Mouse (Mus musculus) liver, embryonic 13.5 days (tissue): ENCODE results near the gene Zmiz1. TPM values are rescaled to one million over a fixed set of nuclear protein-coding genes. Genes with fewer than 3 reads are reported as not detected.

Source experiments
- ATAC-seq: fragments of 200-750 bp; cut with Nextera tagmentation; 2 replicates; pipeline ENCODE4 v1.8.0; 2017; ENCODE audit warnings: low read depth, mild to moderate bottlenecking, moderate number of reproducible peaks, moderate library complexity
- DNase-seq: peaks from one replicate; pipeline ENCODE4 v3.0.0; 2022
- H3K27ac ChIP-seq: fragments of 300-500 bp; sonication (generic); 2 replicates; pipeline ENCODE4 v1.5.1; 2015; ENCODE audit warnings: moderate library complexity, mild to moderate bottlenecking, inconsistent platforms
- H3K27me3 ChIP-seq: fragments of 300-500 bp; sonication (generic); 2 replicates; pipeline ENCODE4 v1.6.1; 2015; ENCODE audit warnings: mild to moderate bottlenecking, inconsistent platforms
- H3K36me3 ChIP-seq: fragments of 300-500 bp; sonication (generic); 2 replicates; pipeline ENCODE4 v1.6.1; 2015; ENCODE audit warnings: mild to moderate bottlenecking, inconsistent platforms
- H3K4me1 ChIP-seq: fragments of 300-500 bp; sonication (generic); replicated peaks from 2 replicates; pipeline ENCODE4 v1.6.1; 2015; ENCODE audit warnings: inconsistent platforms
- H3K4me2 ChIP-seq: fragments of 300-500 bp; sonication (generic); 2 replicates; pipeline ENCODE4 v1.6.1; 2015; ENCODE audit warnings: inconsistent platforms, mild to moderate bottlenecking, moderate library complexity
- H3K4me3 ChIP-seq: fragments of 300-500 bp; sonication (generic); replicated peaks from 2 replicates; pipeline ENCODE4 v1.5.1; 2015; ENCODE audit warnings: mild to moderate bottlenecking, inconsistent platforms
- H3K9ac ChIP-seq: fragments of 300-500 bp; sonication (generic); 2 replicates; pipeline ENCODE4 v1.6.1; 2015; ENCODE audit warnings: mild to moderate bottlenecking, inconsistent platforms
- H3K9me3 ChIP-seq: fragments of 300-500 bp; sonication (generic); replicated peaks from 2 replicates; pipeline ENCODE4 v1.6.1; 2016; ENCODE audit warnings: inconsistent platforms
- WGBS: fragments of 180-500 bp; shearing (Covaris S2); methylation state at CpG from one replicate; pipeline ENCODE4 v1.1.7; 2015; ENCODE audit not compliant: insufficient replicate concordance; 5-methylcytosine and 5-hydroxymethylcytosine counted together
- polyA plus RNA-seq: library from polyadenylated mRNA; unstranded; fragments of >200 nt; fragmentation: Nextera tagmentation; extraction: Ambion mirVana; gene quantifications from 2 replicates; pipeline ENCODE4 v1.2.1, GENCODE M21; 2015

The Zmiz1 gene
- 4.5 TPM in 2 replicates for polyA plus RNA-seq

DNA sequence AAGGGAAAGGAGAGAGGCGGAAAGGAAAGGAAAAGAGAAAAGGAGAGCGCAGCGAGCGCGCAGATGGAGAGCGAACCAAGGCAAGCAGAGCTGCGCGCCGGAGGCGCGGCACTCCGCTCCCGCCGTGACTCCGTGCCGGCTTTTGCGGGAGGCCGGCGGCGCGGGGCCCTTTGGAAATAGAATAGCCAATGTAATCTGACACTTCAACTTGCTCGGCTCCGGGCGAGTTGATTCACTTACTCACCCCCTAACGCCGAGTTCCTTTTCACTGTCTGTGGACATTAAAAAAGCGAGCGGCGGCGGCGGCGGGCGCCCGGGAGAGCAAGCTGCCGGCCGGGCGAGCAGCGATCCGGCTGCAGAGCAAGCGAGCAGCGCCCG is at the start of gene Zmiz1:
Gene Zmiz1 (plus strand): TSS at position 170 of the 378 bp plus-strand sequence.
- Histone ChIP-seq H3K9me3 (no peaks in the 10 kb centered on the region), H3K27ac (peak within 1 kb of the TSS; percentile 92), H3K27me3 (peaks cover 83% of the 10 kb centered on the region), H3K9ac (peak within 1 kb of the TSS; percentile 81), H3K4me2 (peak within 1 kb of the TSS; percentile 98), H3K36me3 (no peaks in the 10 kb centered on the region), H3K4me1 (peaks cover 73% of the 10 kb centered on the region), H3K4me3 (peak within 1 kb of the TSS; percentile 78)
- DNase-seq = peak; percentile 72
- ATAC-seq = peak; percentile 56
- under 1% methylated on average over 42 of the region's 42 CpGs for WGBS

DNA sequence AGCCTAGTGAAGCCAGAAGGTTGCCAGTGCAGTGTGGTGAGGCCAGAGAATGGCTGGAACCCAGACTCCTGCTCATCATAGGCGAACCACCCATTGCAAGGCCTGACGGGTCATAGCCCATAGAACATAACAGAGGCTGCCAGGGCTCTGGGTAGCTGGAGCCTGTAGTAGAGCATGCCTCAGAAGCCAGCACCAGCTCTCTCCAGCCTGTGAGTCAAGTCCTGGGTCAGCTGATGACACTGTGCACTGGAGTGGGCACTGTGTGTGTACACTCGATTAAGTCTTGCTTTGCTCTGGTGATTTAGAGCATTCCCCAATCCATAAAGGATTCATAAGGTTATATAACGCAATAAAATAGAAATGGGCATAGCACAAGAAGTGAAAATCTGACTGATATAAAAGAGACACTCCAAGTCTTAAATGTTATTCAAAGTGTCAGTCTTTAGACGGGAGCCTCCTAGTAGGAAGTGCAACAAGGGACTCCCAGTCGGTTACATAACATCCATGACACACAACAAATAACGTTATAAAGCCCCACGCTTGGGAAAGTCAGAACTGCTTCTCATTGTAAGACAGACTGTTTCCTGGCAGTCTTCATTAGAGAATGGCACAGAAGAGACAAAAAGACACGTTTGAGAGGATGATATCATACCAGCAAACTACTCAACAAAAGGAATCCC is 47.0 kb upstream of the Zmiz1 start:
- no peaks in the 10 kb centered on the region for H3K9me3 ChIP-seq
- no peak for ATAC-seq
- 70% methylated on average over 9 of the region's 9 CpGs for WGBS
- H3K36me3 ChIP-seq = no peaks in the 10 kb centered on the region
- H3K4me1 ChIP-seq = 0 out of 2 replicates have a peak, but pooled peaks cover 3% of the 10 kb centered on the region
- DNase-seq = no peak
- H3K9ac ChIP-seq = no peak overlapping the region
- no peak overlapping the region for H3K4me2 ChIP-seq
- H3K4me3 ChIP-seq = no peak overlapping the region
- no peak overlapping the region for H3K27ac ChIP-seq
- H3K27me3 ChIP-seq = no peaks in the 10 kb centered on the region

DNA sequence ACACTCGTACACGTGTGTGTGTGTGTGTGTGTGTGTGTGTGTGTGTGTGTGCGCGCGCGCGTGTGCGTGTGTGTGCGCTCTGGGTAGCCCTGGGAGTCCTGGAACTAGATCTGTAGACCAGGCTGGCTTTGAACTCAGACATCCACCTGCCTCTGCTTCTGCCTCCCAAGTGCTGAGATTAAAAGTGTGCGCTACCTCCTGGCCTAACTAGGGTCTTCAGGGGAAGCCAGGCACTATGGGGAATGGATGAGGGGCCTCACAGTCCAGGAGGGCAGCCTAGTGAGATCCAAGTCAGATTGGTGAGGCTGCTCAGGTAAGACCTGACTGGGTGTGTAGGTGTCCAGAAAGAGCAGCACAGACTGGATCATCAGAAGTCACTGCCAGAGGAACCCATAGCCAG is 46.2 kb upstream of the Zmiz1 start:
- no peak overlapping the region for H3K4me3 ChIP-seq
- no peak overlapping the region for H3K4me2 ChIP-seq
- H3K27ac ChIP-seq = no peak overlapping the region
- H3K9ac ChIP-seq = no peak overlapping the region
- 90% methylated on average over 10 of the region's 10 CpGs for WGBS
- H3K4me1 ChIP-seq = 0 out of 2 replicates have a peak, but pooled peaks cover 3% of the 10 kb centered on the region
- H3K27me3 ChIP-seq = no peaks in the 10 kb centered on the region
- no peaks in the 10 kb centered on the region for H3K36me3 ChIP-seq
- DNase-seq = no peak
- no peaks in the 10 kb centered on the region for H3K9me3 ChIP-seq
- ATAC-seq = no peak

DNA sequence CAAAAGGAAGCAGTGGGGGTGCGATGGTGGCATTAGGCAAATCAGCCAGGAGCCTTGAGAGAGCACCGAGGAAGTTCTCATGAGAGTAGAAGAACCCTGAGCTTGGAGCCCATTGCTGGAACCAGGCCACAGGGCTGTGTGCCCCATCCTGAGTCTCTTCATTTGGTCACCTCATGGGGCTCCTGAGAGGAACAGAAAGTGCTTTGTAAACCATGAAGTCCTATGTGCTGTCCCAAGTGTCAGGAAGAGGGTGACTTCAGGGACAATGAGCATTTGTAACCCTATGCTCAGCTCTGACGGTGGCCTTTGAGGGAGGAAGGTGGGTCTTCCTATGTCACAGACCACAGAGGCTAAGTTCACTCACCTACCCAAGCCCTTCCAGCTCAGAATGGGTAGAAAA is 45.5 kb upstream of the Zmiz1 start:
- DNase-seq (no peak), ATAC-seq (no peak)
- 0 out of 2 replicates have a peak, but pooled peaks cover 3% of the 10 kb centered on the region for H3K4me1 ChIP-seq
- H3K4me2 ChIP-seq = no peak overlapping the region
- H3K27ac ChIP-seq = no peak overlapping the region; the same call in 1 of the 2 replicates
- no peak overlapping the region for H3K4me3 ChIP-seq
- 64% methylated on average over 3 of the region's 3 CpGs for WGBS
- no peaks in the 10 kb centered on the region for H3K36me3 ChIP-seq
- no peak overlapping the region for H3K9ac ChIP-seq
- H3K9me3 ChIP-seq = no peaks in the 10 kb centered on the region
- H3K27me3 ChIP-seq = no peaks in the 10 kb centered on the region

DNA sequence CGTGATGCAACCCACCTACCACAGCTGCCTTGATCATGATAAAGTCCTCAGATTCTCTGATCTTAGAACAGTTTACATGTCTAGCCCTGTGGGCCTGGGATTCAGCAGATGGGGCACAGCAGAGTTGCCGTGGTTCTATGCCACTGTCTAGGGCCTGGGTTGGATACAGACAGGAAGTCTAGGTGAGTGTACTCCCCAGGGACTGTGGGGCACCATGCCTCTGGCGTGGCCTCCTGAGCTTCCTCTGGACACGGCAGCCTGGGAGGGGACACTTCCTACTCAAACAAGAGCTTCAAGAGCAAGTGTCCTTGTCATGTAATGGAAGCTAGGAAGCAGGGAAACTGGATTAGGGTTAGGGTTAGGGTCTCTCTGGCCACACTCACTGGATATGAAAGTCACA is 44.9 kb upstream of the Zmiz1 start:
- H3K4me2 ChIP-seq = no peak overlapping the region
- WGBS = 40% methylated on average over 4 of the region's 4 CpGs
- no peaks in the 10 kb centered on the region for H3K27me3 ChIP-seq
- no peak overlapping the region for H3K9ac ChIP-seq
- no peak overlapping the region for H3K27ac ChIP-seq
- no peak overlapping the region for H3K4me3 ChIP-seq
- H3K9me3 ChIP-seq = no peaks in the 10 kb centered on the region
- ATAC-seq (no peak), DNase-seq (no peak)
- H3K36me3 ChIP-seq = no peaks in the 10 kb centered on the region
- H3K4me1 ChIP-seq = 0 out of 2 replicates have a peak, but pooled peaks cover 3% of the 10 kb centered on the region

DNA sequence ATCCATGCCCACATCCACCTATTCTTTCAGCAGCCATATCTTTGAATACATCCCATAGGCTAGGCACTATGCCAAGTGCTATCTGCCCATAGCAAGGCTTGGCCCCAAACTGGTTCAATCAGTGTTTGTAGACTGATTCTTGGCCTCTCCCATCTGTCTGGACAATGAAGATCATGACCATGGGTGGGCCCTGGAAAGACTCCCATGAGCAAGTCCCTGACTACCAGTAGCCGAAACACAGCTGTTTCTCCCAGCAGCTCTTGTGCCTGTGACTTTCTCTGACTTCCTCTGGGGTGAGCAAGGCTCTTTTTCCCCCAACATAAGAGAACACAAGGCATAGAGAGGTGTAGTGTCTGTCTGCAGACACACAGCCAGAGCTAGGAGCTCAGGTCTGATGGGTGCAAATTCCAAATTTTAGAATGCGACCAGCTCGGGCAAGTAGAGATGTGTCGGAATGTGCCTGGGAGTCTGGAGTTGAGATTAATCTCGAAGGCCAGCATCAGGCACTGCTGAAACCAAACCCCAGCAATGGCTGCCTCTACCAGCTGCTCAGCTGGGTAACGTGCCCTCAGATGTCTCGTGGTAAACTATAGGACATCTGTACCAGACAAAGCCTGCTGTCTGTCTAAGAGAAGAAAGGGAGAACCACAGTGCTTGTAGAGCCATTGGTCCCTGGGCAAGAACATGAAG is 38.8 kb upstream of the Zmiz1 start:
- Histone ChIP-seq H3K9me3 (no peaks in the 10 kb centered on the region), H3K9ac (no peak overlapping the region), H3K27ac (no peak overlapping the region), H3K4me2 (no peak overlapping the region), H3K4me3 (no peak overlapping the region), H3K27me3 (peaks cover 4% of the 10 kb centered on the region; the same call in 1 of the 2 replicates), H3K36me3 (no peaks in the 10 kb centered on the region), H3K4me1 (peaks cover 51% of the 10 kb centered on the region)
- 82% methylated on average over 7 of the region's 7 CpGs for WGBS
- no peak for ATAC-seq
- no peak for DNase-seq

DNA sequence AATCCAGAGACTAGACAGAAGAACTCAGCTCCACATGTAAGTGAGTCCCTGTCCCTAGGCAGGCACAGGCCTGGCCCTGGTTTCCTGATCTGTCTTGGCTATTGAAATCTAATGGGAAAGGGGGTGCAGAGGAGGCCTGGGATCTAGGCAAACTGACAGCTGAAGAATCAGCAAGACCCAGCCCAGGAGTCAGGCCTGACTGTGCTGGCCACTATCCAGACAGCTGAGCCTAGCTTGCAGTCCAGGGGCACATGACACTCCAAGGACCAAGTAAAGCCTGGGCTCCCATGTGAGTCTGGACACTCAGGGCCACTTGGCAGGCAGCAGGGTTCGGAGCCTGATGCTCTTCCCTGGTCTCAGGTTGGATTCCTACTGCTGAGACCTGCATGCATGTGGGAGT is 38.0 kb upstream of the Zmiz1 start:
- Histone ChIP-seq H3K4me2 (no peak overlapping the region), H3K27ac (no peak overlapping the region), H3K4me1 (peaks cover 54% of the 10 kb centered on the region), H3K4me3 (no peak overlapping the region), H3K36me3 (no peaks in the 10 kb centered on the region), H3K9ac (no peak overlapping the region), H3K27me3 (peaks cover 10% of the 10 kb centered on the region; the same call in 1 of the 2 replicates), H3K9me3 (no peaks in the 10 kb centered on the region)
- 85% methylated on average over 1 of the region's 1 CpGs for WGBS
- no peak for ATAC-seq
- no peak for DNase-seq

DNA sequence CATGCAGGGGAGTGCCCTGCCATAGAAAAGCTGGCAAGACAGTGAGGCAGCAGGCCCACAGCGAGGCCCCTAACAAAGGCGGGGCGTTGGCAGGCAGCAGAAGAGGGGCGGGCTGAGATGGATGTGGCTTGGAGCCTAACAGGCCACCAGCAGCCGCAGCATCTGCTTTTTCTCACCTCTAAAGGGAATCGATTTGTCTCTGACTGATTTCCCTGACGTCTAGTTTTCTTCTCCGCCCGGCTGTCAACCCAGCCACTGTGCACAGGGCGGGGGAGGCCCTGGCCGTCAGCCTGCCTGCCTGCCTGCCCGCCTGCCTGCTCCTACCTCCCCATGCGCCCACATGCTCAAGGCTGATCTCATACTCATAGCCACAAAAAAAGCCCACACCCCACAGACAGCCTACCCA is 37.4 kb upstream of the Zmiz1 start:
- DNase-seq (no peak), ATAC-seq (no peak)
- H3K9me3 ChIP-seq = no peaks in the 10 kb centered on the region
- H3K27ac ChIP-seq = no peak overlapping the region; the same call in 1 of the 2 replicates
- WGBS = 42% methylated on average over 13 of the region's 13 CpGs
- no peak overlapping the region for H3K4me2 ChIP-seq
- no peak overlapping the region for H3K9ac ChIP-seq
- peaks cover 12% of the 10 kb centered on the region for H3K27me3 ChIP-seq
- peaks cover 54% of the 10 kb centered on the region for H3K4me1 ChIP-seq
- H3K36me3 ChIP-seq = no peaks in the 10 kb centered on the region
- no peak overlapping the region for H3K4me3 ChIP-seq

DNA sequence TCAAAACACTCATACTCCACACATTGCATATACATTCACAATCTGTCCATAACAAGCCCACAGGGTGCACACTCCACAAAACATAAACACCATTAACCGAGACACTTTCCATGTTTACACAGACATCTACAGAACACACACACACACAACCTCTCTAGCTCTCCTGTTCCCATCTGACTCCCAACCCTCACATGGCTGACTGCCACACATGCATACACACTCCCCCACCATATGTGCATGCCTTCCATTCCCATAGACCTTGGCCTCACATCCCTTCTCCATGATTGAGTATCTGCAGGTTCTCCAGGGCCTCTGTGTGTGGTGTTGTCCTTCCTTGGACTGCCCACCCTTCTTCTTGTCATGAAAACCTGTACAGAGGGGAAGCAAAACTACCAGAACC is 36.0 kb upstream of the Zmiz1 start:
- peaks cover 54% of the 10 kb centered on the region for H3K4me1 ChIP-seq
- no peak overlapping the region for H3K9ac ChIP-seq
- H3K9me3 ChIP-seq = no peaks in the 10 kb centered on the region
- 75% methylated on average over 1 of the region's 1 CpGs for WGBS
- no peaks in the 10 kb centered on the region for H3K36me3 ChIP-seq
- no peak overlapping the region for H3K4me2 ChIP-seq
- no peak overlapping the region for H3K4me3 ChIP-seq
- DNase-seq (no peak), ATAC-seq (no peak)
- no peak overlapping the region for H3K27ac ChIP-seq
- H3K27me3 ChIP-seq = peaks cover 12% of the 10 kb centered on the region

DNA sequence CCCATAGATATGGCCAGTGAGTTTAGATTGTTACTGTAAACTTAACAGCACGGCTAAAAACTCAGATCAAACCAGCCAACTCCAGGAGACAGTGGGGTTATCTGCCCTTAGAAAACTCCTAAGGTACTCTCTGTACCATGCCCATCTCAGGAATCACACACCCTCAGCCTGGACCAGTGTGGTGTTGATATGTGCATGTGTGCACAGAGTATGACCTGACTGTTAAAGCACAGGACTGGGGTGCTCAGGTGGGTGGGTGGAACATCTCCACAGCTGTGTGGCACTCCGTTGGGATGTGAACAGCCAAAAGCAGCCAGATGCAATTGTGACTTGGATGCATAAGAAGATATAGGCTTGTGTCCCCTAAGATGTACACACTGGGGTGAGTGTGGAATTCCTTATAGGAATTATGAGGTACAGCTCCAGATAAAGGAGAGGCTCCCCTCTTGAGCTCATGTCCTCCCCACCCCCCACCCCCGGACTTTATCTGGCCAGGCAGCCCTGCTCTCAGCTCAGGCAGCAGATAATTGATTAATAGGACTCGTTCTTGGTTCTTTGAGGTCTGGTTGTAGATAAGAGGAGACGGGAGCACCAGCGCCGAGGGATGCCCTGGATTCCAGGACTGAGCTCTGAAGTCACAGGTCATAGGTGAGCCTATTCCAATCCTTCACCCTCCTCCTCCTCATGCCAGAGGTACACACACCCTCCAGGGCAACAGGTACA is 35.1 kb upstream of the Zmiz1 start:
- H3K9ac ChIP-seq = no peak overlapping the region
- whole genome bisulfite sequencing = 16% methylated on average over 7 of the region's 7 CpGs
- H3K9me3 ChIP-seq = no peaks in the 10 kb centered on the region
- ATAC-seq (peak; percentile 78), DNase-seq (peak; percentile 21)
- H3K36me3 ChIP-seq = no peaks in the 10 kb centered on the region
- H3K27ac ChIP-seq = peak overlapping the region; percentile 4; the same call in 1 of the 2 replicates
- H3K4me1 ChIP-seq = peaks cover 54% of the 10 kb centered on the region
- no peak overlapping the region for H3K4me3 ChIP-seq
- peaks cover 12% of the 10 kb centered on the region for H3K27me3 ChIP-seq
- peak overlapping the region; percentile 11 for H3K4me2 ChIP-seq

DNA sequence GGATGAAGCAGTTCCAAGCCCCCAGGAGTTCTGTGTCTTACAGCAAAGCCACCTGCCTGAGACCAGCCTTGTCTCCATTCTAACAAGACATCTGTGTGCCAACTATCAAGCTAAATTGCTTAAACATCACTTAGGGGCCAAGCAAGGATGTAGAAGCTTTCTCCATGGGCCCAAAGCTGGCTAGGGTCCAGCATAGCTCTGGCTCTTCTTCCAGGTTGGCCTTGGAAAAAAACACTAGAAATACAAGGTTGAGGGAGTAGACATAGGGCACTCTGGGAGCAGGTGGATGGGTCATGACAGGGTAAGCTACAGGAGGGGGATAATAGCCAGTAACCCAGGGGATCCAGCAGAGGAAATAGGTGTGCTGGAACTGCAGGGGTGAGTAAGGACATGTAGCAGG is 20.7 kb upstream of the Zmiz1 start:
- no peak overlapping the region for H3K4me2 ChIP-seq
- H3K36me3 ChIP-seq = no peaks in the 10 kb centered on the region
- no peak for DNase-seq
- ATAC-seq = no peak
- H3K4me1 ChIP-seq = peaks cover 15% of the 10 kb centered on the region
- no peaks in the 10 kb centered on the region for H3K9me3 ChIP-seq
- H3K27ac ChIP-seq = no peak overlapping the region
- no peak overlapping the region for H3K4me3 ChIP-seq
- H3K27me3 ChIP-seq = no peaks in the 10 kb centered on the region
- no peak overlapping the region for H3K9ac ChIP-seq
